23 mouse cellular contexts compared by ENCODE assay signal in the genomic region with DNA sequence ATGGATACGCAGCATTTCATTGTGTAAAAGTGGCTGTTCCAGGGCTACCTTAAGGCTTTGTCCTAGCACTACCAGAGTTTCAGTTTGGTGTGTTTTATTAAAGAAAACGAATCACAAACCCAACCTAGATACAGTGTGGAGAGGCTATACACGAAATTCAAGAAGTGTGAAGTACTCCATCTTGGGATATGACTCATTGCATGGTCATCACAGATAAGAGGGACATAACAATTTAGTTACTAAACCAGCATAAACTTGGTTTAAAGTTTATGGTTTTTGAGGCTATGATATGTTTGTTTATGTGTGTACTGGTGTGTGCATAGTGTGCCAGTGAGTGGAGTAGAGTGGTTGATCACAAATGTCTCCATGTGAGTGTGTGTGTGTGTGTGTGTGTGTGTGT. TPM values are rescaled to one million over a fixed set of nuclear protein-coding genes. Genes with fewer than 3 reads are reported as not detected.
A peak's percentile ranks its signal among the peaks of the same experiment; 100 is the strongest.
DNase-seq lines count a peak whose midpoint lies in the region; ATAC-seq lines count a peak whose summit lies in the region.
"Had no signal": no experiment of that assay in that cellular context is flagged by ENCODE, and none has a peak within 500 bp of the region (broad histone marks: within the 10 kb centered on the region; RNA-seq: fewer than 3 reads in every experiment).

No protein-coding gene starts in this region.

- no peaks in the 10 kb centered on the region for H3K27me3 ChIP-seq in forebrain, embryonic 15.5 days
- H3K27me3 ChIP-seq: embryonic facial prominence, embryonic 13.5 days; embryonic facial prominence, embryonic 15.5 days; forebrain, embryonic 12.5 days; Patski had no signal

- no peak overlapping the region for H3K4me2 ChIP-seq in forebrain, embryonic 15.5 days (replicated peaks)
- H3K4me2 ChIP-seq: embryonic facial prominence, embryonic 13.5 days; embryonic facial prominence, embryonic 15.5 days; forebrain, embryonic 12.5 days had no signal

- no peak overlapping the region for H3K4me3 ChIP-seq in forebrain, embryonic 15.5 days
- H3K4me3 ChIP-seq: embryonic facial prominence, embryonic 13.5 days; embryonic facial prominence, embryonic 15.5 days; erythroblast, embryonic 14.5 days; forebrain, embryonic 10.5 days; forebrain, embryonic 12.5 days had no signal

- no peaks in the 10 kb centered on the region for H3K36me3 ChIP-seq in forebrain, embryonic 15.5 days
- H3K36me3 ChIP-seq: forebrain, embryonic 12.5 days had no signal

- no peaks in the 10 kb centered on the region for H3K9me3 ChIP-seq in forebrain, embryonic 15.5 days
- H3K9me3 ChIP-seq: embryonic facial prominence, embryonic 13.5 days; embryonic facial prominence, embryonic 15.5 days had no signal

- H3K4me1 ChIP-seq in forebrain, embryonic 15.5 days = no peaks in the 10 kb centered on the region
- H3K4me1 ChIP-seq: embryonic facial prominence, embryonic 15.5 days; forebrain, embryonic 10.5 days; forebrain, embryonic 12.5 days had no signal

- H3K9ac ChIP-seq in forebrain, embryonic 15.5 days (replicated peaks) = no peak overlapping the region
- H3K9ac ChIP-seq: embryonic facial prominence, embryonic 13.5 days; embryonic facial prominence, embryonic 15.5 days; forebrain, embryonic 12.5 days had no signal

- ATAC-seq in forebrain, embryonic 15.5 days (replicated peaks) = no peak
- no peak for ATAC-seq in monocyte, adult 5-6 weeks (replicated peaks; ENCODE audit: insufficient number of reproducible peaks, low FRiP score, low TSS enrichment, poor library complexity, severe bottlenecking)
- ATAC-seq: activated CD4-positive, CD25-positive, alpha-beta regulatory T cell, adult 4 months; forebrain, embryonic 14.5 days; Patski had no signal

- 73% methylated on average over 3 of the region's 3 CpGs for WGBS in large intestine, adult 2 months
- WGBS in forebrain, embryonic 15.5 days = 85% methylated on average over 3 of the region's 3 CpGs

- DNase-seq in 416B (ENCODE audit: low read depth) (peak; percentile 74), MEL-GATA-1-ER (ENCODE audit: extremely low read depth, low read depth) (peak; percentile 11)
- DNase-seq in large intestine, adult 2 months (ENCODE audit: low read depth, low spot score) = peak; percentile 3
- DNase-seq in kidney, adult 8-10 months = no peak
- DNase-seq: adrenal gland, adult 8-10 months; adrenal gland, postnatal 14 days; adrenal gland, postnatal 36 days; cerebellum, adult 11-12 months; cerebellum, adult 2 months; cerebellum, adult 9-10 months; cerebellum, postnatal 10 days; cerebellum, postnatal 25 days; embryo, embryonic 11 days had no signal

- H3K27ac ChIP-seq in forebrain, embryonic 15.5 days (replicated peaks) = no peak overlapping the region
- H3K27ac ChIP-seq: embryonic facial prominence, embryonic 13.5 days; embryonic facial prominence, embryonic 15.5 days; forebrain, embryonic 10.5 days; forebrain, embryonic 12.5 days had no signal

RNA-seq across cellular contexts. Expression of gene Cep112, which starts 34.6 kb away (rescaled TPM):
- polyA plus RNA-seq in large intestine, adult 2 months (2012; rRNA removed) = 0.21 and 0.37 TPM in 2 replicates
- polyA plus RNA-seq in forebrain, embryonic 15.5 days (2015; fragmentation: Nextera tagmentation; extraction: Ambion mirVana) = 15.0 and 17.6 TPM in 2 replicates
- total RNA-seq in monocyte, adult 5-6 weeks (2017) = 2.1 TPM in 1 of 3 replicates, not detected in the others
- polyA plus RNA-seq: erythroblast, embryonic 14.5 days had no signal

Comparison
In these comparisons a context has a peak if more than half of its experiments do, and no peak if none do; other contexts are left out.
1. DNase-seq: peak in 416B (single experiment), MEL-GATA-1-ER (single experiment) and large intestine, adult 2 months (single experiment); none in kidney, adult 8-10 months (0 of 2).
2. RNA of gene Cep112, which starts 34.6 kb away (polyA plus RNA-seq): 15.0 to 17.6 TPM in forebrain, embryonic 15.5 days; 0.21 to 0.37 TPM in large intestine, adult 2 months; every median in the first group is over 10 times any median in the second.